9 mouse cellular contexts compared by ENCODE assay signal in the genomic region with DNA sequence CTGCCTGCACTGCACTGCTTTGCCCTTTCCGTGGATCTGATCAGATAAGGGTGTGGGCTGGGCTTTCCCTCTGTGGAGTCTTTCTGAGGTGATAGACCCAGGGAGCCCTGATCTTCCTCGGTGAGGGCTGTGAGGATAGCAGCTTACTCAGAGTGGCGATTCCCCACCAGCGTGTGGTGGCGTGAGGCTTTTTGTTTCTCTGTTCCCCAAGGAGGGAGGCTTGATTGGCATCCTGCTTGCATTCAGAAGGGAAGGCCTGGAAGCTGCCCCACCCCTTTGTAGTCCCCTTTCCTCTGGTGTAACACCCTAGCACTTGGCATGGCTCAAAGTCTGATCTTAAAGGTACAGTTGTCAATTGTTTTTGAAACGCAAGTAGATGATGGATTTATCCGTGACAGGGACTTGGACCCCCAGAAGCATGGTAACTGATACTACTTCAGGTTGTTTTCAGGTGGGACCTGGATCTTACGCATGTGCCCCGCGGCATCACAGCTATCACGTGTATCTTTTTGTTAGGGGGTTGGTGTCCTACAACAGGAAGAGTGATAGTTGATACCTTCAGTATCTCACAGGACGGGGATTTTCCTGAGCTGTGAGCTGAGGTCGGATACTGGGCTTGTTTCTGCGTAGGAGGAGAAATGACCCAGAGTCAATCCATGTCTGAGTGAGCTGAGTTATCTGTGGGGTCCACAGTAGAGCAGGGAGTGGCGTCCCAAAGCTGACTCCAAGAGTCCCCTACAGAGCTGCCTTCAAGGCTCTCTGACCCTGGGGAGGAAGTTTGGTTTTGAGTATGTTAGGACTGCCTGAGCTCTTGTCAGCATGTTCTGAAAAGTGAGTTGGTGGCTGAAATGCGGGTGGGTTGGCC. TPM values are rescaled to one million over a fixed set of nuclear protein-coding genes. Genes with fewer than 3 reads are reported as not detected.
DNase-seq lines count a peak whose midpoint lies in the region; ATAC-seq lines count a peak whose summit lies in the region.
"Had no signal": no experiment of that assay in that cellular context is flagged by ENCODE, and none has a peak within 500 bp of the region (broad histone marks: within the 10 kb centered on the region; RNA-seq: fewer than 3 reads in every experiment).

No protein-coding gene starts in this region.

- H3K27me3 ChIP-seq in forebrain, embryonic 11.5 days (ENCODE audit: control insufficient read depth, insufficient read depth, low read length), result no peaks in the 10 kb centered on the region
- H3K27me3 ChIP-seq in forebrain, embryonic 13.5 days, result no peaks in the 10 kb centered on the region
- H3K27me3 ChIP-seq in forebrain, embryonic 14.5 days (replicated peaks; ENCODE audit: control insufficient read depth, insufficient read depth, low read length), result no peaks in the 10 kb centered on the region
- H3K27me3 ChIP-seq in midbrain, embryonic 14.5 days (ENCODE audit: control insufficient read depth, insufficient read depth, low read length), result no peaks in the 10 kb centered on the region

- no peak overlapping the region for H3K27ac ChIP-seq in forebrain, embryonic 11.5 days (ENCODE audit: low read depth, low read length)
- no peak overlapping the region for H3K27ac ChIP-seq in forebrain, embryonic 13.5 days
- H3K27ac ChIP-seq in forebrain, embryonic 14.5 days (ENCODE audit: low read depth, low read length), result no peak overlapping the region; the same call in 1 of the 2 replicates
- no peak overlapping the region for H3K27ac ChIP-seq in midbrain, embryonic 14.5 days (replicated peaks; ENCODE audit: low read depth, low read length)

- no peaks in the 10 kb centered on the region for H3K9me3 ChIP-seq in forebrain, embryonic 11.5 days (ENCODE audit: control insufficient read depth, low read length)
- no peaks in the 10 kb centered on the region for H3K9me3 ChIP-seq in forebrain, embryonic 13.5 days (replicated peaks)
- no peaks in the 10 kb centered on the region for H3K9me3 ChIP-seq in forebrain, embryonic 14.5 days (replicated peaks; ENCODE audit: control insufficient read depth, low read length)
- H3K9me3 ChIP-seq in midbrain, embryonic 14.5 days (ENCODE audit: control insufficient read depth, low read length), result no peaks in the 10 kb centered on the region
- H3K9me3 ChIP-seq: G1E had no signal

- no peaks in the 10 kb centered on the region for H3K36me3 ChIP-seq in forebrain, embryonic 11.5 days (ENCODE audit: control insufficient read depth, insufficient read depth, low read length)
- H3K36me3 ChIP-seq in forebrain, embryonic 13.5 days (ENCODE audit: poor library complexity, severe bottlenecking), result no peaks in the 10 kb centered on the region
- H3K36me3 ChIP-seq in forebrain, embryonic 14.5 days (ENCODE audit: control insufficient read depth, insufficient read depth, low read length), result no peaks in the 10 kb centered on the region
- no peaks in the 10 kb centered on the region for H3K36me3 ChIP-seq in midbrain, embryonic 14.5 days (ENCODE audit: control insufficient read depth, insufficient read depth, low read length)
- H3K36me3 ChIP-seq: G1E had no signal

- DNase-seq in forebrain, embryonic 11.5 days (ENCODE audit: low spot score), result peak; percentile 53
- peak; percentile 61 for DNase-seq in CD4-positive helper T cell, adult 2 months (ENCODE audit: low read depth, low spot score)
- peak; percentile 30 for DNase-seq in forebrain, embryonic 14.5 days (ENCODE audit: low spot score)
- peak; percentile 39 for DNase-seq in midbrain, embryonic 14.5 days
- no peak for DNase-seq in testis, postnatal 10 days (ENCODE audit: low spot score)
- no peak for DNase-seq in right cerebral cortex, postnatal 25 days

- H3K4me2 ChIP-seq in forebrain, embryonic 11.5 days (ENCODE audit: low read depth, low read length, severe bottlenecking), result no peak overlapping the region
- H3K4me2 ChIP-seq in forebrain, embryonic 13.5 days, result no peak overlapping the region
- H3K4me2 ChIP-seq in forebrain, embryonic 14.5 days (ENCODE audit: low read length), result no peak overlapping the region
- H3K4me2 ChIP-seq in midbrain, embryonic 14.5 days (ENCODE audit: low read length), result no peak overlapping the region

- WGBS in forebrain, embryonic 11.5 days, result 54% methylated on average over 16 of the region's 16 CpGs
- WGBS in forebrain, embryonic 13.5 days, result 54% methylated on average over 16 of the region's 16 CpGs
- 56% methylated on average over 16 of the region's 16 CpGs for WGBS in forebrain, embryonic 14.5 days
- WGBS in midbrain, embryonic 14.5 days, result 53% methylated on average over 16 of the region's 16 CpGs

- ATAC-seq in forebrain, embryonic 11.5 days (replicated peaks; ENCODE audit: low FRiP score), result no peak
- ATAC-seq in forebrain, embryonic 13.5 days, result no peak
- ATAC-seq in forebrain, embryonic 14.5 days, result no peak
- peak; percentile 42 for ATAC-seq in inflammation-experienced regulatory T-cells, adult 6 months
- no peak for ATAC-seq in midbrain, embryonic 14.5 days (ENCODE audit: low FRiP score, low TSS enrichment)

- no peak overlapping the region for H3K9ac ChIP-seq in forebrain, embryonic 11.5 days (ENCODE audit: low read length)
- H3K9ac ChIP-seq in forebrain, embryonic 13.5 days, result no peak overlapping the region
- H3K9ac ChIP-seq in forebrain, embryonic 14.5 days (ENCODE audit: low read length), result no peak overlapping the region; the same call in 1 of the 2 replicates
- H3K9ac ChIP-seq in midbrain, embryonic 14.5 days (replicated peaks; ENCODE audit: low read length), result no peak overlapping the region

- H3K4me3 ChIP-seq in forebrain, embryonic 11.5 days (ENCODE audit: low read depth, low read length), result no peak overlapping the region
- H3K4me3 ChIP-seq in forebrain, embryonic 13.5 days, result no peak overlapping the region
- H3K4me3 ChIP-seq in forebrain, embryonic 14.5 days (ENCODE audit: low read depth, low read length), result no peak overlapping the region
- no peak overlapping the region for H3K4me3 ChIP-seq in midbrain, embryonic 14.5 days (replicated peaks; ENCODE audit: low read depth, low read length)

- H3K4me1 ChIP-seq in forebrain, embryonic 11.5 days (replicated peaks; ENCODE audit: control insufficient read depth, insufficient read depth, low read length), result peaks cover 2% of the 10 kb centered on the region
- peaks cover 22% of the 10 kb centered on the region for H3K4me1 ChIP-seq in forebrain, embryonic 13.5 days
- H3K4me1 ChIP-seq in forebrain, embryonic 14.5 days (ENCODE audit: control insufficient read depth, insufficient read depth, low read length), result peaks cover 10% of the 10 kb centered on the region; the same call in 1 of the 2 replicates
- peaks cover 6% of the 10 kb centered on the region; the same call in 1 of the 2 replicates for H3K4me1 ChIP-seq in midbrain, embryonic 14.5 days (ENCODE audit: control insufficient read depth, insufficient read depth, low read length)

RNA-seq across cellular contexts. Expression of a gene that starts 36.2 kb away (rescaled TPM):
- polyA plus RNA-seq in forebrain, embryonic 11.5 days (2014; fragmentation: Nextera tagmentation; extraction: Ambion mirVana), result 1.0 and 1.2 TPM in 2 replicates
- polyA plus RNA-seq in forebrain, embryonic 13.5 days (2015; fragmentation: Nextera tagmentation; extraction: Ambion mirVana), result 0.34 and 0.46 TPM in 2 replicates
- 0.72 and 0.90 TPM in 2 replicates for polyA plus RNA-seq in forebrain, embryonic 14.5 days (2014; fragmentation: Nextera tagmentation; extraction: Ambion mirVana)
- 10 to 100 TPM; 11.8 to 16.8 (median 16.3) TPM for polyA plus RNA-seq in inflammation-experienced regulatory T-cells, adult 6 months (2017; shearing (Covaris generic))
- polyA plus RNA-seq in midbrain, embryonic 14.5 days (2014; fragmentation: Nextera tagmentation; extraction: Ambion mirVana), result 0.57 and 1.2 TPM in 2 replicates

Comparison
In these comparisons a context has a peak if more than half of its experiments do, and no peak if none do; other contexts are left out.
1. DNase-seq: peak in forebrain, embryonic 11.5 days (single experiment), CD4-positive helper T cell, adult 2 months (single experiment), forebrain, embryonic 14.5 days (single experiment) and midbrain, embryonic 14.5 days (single experiment); none in testis, postnatal 10 days (single experiment) and right cerebral cortex, postnatal 25 days (single experiment).